Mouse (Mus musculus): ENCODE results near the gene Gm21762. TPM values are rescaled to one million over a fixed set of nuclear protein-coding genes. Genes with fewer than 3 reads are reported as not detected.
"Not testable (repeated sequence)": the region's sequence is repeated elsewhere in the genome, so short reads cannot be mapped to it uniquely, and the experiment has no call there.

The Gm21762 gene
- not detected for total RNA-seq (2021)

DNA sequence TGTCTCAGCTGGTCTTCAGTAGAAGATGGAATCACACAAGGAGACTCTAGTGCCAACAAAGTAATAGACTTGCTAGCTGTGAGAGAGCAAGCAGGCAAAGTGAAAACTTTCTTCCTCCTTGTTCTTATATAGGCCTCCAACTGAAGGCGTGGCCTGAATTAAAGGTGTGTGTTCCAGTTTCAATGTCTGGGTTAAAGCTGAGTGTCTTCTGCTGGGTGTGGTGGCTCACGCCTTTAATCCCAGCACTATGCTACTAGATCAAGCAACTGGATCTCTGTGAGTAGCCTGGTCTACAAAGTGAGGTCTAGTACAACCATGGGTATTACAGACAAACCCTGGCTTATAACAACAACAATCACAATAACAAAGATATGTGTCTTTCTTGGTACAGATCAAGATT lies at the start of gene Gm21762:
TSS of gene Gm21762 (minus strand) at position 101 of the 400 bp plus-strand sequence.
- intact Hi-C loops (cut with DNase I); DNase-seq (ENCODE audit: low spot score in 2 of 2): not testable (repeated sequence)

DNA sequence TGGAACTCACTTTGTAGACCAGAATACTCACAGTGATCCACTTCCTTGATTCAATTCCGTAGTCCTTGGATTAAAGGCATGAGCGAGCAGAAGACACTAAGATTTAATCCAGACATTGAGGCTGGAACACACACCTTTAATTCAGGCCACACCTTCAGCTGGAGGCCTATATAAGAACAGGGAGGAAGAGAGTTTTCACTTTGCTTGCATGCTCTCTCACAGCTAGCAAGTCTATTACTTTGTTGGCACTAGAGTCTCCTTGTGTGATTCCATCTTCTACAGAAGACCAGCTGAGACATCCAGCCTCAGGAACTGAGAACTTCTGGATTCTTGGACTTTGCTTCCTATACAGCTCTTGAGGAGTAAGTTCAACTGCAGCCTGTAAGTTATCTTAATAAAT lies 47.1 kb upstream of the Gm21762 start, which contains the start of gene AF067061:
TSS of gene AF067061 (plus strand) at position 245 of the 400 bp plus-strand sequence.
- intact Hi-C loops (cut with DNase I); DNase-seq (ENCODE audit: low spot score in 2 of 2): not testable (repeated sequence)

DNA sequence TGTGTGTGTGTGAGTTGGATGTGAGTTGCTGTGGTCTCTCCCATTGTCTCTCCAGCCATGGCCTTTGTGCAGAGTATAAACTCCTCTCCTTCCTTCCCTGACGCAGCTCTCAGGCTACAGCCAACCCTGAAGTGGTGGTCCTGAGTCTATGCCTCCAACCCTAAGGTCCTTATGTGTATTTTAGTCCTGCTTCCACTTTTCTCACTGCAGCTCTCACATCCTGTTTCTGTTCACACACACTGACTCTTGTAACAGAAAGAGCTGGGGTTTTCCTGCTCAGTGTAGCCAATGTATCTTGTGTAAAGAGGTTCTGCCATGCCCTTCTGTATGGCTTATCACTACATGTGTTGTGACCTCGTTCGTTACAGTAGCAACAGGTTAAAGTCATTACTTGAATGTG lies 44.0 kb upstream of the Gm21762 start:
- intact Hi-C loops (cut with DNase I), result not testable (repeated sequence)

DNA sequence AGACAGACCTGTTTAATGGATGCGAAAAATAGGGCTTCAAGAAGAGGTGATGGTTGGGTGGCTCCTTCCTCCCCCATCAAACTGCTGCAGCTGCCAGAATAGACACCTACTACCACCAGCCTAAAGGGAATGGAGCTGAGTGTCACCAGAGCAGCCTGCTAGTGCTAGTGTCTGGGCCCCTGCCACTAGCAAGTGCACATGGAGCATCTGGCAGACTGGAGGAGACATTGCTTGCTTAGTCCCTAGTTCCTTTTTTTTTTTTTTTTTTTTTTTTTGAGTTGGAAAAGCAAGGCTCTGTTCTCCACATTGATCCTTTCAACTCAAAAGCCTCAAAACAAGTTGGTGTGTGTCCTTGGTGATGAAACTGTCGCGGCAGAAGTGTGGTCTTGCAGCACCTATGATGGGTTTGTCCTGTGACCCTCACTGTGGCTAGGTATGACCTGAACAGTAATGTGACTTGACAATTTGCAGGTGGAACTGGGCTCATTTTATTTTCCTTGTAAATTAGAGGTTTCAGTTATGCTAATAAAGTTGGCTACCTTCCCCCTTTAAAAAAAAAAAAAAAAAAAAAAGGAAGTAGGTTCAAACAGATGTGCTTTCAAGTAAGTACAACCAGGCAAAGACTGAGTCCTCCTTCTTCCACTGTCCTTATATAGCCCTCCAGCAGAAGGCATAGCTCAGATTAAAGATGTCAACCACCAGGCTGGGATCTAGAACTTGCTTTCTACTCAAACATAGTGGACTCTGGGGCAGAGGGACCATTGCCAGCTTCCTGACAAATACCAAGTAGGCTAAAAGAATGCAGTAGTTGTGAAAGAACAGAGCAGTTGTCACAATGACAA lies 43.3 kb upstream of the Gm21762 start:
- intact Hi-C loops (cut with DNase I); DNase-seq (ENCODE audit: low spot score in 2 of 2): not testable (repeated sequence)

More for the DNA sequence above, 44.0 kb upstream of the Gm21762 start:
- DNase-seq (ENCODE audit: low spot score in 2 of 2), result not testable (repeated sequence)

DNA sequence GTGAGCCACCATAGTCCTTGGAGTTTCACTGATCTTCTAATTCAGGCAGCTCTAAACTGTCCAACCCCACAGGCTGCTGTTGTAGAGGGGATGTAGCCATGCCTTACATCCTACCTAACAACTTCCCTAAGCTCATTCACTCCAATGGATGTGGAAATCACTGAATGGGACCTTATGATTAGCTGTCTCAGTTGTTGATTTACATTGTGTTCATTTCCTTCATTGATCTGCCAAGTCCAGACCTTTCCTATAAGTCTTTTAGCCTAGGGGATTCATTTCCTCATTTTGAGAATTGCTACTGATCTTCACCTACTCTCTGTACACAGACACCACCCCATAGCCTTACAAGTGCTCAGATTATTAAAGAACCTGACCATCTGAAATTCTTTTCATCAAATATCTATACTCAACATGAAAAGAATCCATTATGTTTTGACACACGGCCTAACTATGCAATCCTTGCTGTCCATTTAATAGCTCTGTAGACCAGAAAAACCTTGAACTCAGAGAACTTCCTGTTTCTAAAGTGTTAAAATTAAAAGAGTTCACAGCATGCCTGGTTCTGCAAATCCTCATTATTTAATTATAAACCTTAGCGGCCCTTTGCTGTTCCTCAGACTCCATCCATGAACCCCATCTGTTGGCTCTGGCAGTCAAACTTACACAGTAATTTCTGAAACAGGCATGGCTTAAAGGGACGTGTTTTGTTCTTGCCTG lies 35.6 kb upstream of the Gm21762 start:
- intact Hi-C loops (cut with DNase I), result not testable (repeated sequence)

DNA sequence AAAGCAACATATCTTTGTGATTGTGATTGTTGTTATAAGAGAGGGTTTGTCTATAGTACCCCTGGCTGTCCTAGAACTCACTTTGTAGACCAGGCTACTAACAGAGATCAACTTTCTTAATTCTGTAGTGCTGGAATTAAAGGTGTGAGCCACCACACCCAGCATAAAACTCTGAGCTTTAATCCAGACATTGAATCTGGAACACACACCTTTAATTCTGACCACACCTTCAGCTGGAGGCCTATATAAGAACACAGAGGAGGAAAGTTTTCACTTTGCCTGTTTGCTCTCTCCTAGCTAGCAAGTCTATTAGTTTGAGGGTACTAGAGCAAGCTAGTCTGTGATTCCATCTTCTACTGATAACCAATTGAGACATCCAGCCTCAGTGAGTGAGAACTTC lies 23.1 kb upstream of the Gm21762 start, which contains the start of gene Gm21731:
TSS of gene Gm21731 (plus strand) at position 301 of the 400 bp plus-strand sequence.
- intact Hi-C loops (cut with DNase I); DNase-seq (ENCODE audit: low spot score in 2 of 2): not testable (repeated sequence)

More for the DNA sequence above, 35.6 kb upstream of the Gm21762 start:
- DNase-seq (ENCODE audit: low spot score in 2 of 2), result not testable (repeated sequence)

DNA sequence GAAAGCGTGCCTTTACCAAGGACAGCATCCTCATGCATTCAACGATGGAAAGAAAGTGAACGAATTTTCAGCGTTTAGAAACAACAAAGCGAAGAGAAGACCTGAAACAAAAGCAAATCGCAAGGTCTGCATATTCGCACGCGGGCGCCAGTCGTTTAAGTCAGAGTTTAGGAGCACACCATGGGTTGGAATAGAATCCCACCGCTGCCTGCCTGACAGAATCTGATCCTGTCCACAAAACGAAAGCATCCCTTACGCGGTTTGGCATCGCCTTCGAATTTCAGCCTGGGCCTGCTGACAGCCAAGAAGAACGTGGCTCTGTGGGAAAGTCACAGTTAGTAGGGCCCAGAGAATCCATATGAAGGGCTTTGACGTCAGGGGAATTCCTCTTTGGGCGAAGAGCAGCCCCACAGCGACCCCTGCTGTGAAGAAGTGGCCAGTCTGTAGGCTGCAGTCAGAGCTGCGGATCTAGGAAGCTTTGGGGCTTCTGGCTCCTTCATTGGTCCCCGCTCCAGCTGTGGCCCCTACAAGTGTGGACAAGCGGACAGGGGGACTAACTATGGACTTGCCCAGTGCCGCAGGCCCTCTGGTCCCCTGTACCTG lies 16.8 kb upstream of the Gm21762 start:
- DNase-seq (ENCODE audit: low spot score in 2 of 2); intact Hi-C loops (cut with DNase I): not testable (repeated sequence)

DNA sequence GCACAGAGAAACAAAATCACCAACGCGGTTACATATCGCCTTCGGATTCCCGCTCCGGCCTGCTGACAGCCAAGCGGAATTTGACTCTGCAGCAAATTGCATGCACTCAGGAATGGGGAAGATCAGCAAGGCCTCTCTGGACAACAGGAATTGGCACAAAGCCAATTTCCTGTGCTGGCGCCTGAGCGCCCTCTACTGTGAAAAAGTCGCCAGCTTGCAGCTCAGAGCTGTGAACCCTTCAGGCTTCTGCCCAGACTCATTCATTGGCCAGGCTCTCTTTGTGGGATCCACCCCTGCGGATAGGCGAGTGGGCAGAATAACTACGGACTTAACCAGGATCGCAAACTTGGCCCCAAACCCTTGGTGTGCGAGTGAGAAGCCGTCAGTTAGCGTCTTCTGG lies 16.1 kb upstream of the Gm21762 start:
- intact Hi-C loops (cut with DNase I), result not testable (repeated sequence)

DNA sequence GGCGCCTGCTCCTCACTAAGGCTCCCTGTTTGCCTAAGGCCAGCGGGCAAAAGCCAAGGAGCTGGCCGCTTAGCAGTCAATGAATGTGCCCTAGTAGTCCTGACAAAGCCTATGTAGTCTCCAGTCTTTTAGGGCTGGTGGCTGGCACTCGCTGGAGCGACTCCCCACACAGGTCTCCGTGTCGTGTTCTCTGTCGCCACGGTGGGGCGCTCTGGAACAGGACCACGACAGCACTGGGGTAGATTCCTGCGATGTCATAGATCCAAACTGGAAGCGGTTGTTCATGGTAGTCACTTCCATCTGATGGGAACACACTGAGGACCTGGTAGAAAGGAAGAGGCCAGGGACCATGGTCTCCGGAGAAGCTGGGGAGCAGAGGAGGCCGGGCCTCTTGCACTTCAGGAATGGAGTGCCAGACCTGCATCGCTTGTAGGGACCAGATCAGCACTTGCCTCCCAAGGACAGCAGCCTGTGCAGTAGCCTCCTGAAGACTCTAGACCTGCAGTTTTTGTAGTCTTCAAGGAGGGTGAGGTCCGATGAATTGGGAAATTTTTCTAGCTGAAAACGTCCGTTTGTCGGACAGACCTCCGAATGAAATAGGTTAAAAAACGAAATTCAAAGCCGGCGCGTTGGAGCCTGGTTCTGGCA lies 7.4 kb upstream of the Gm21762 start:
- DNase-seq (ENCODE audit: low spot score in 2 of 2); intact Hi-C loops (cut with DNase I): not testable (repeated sequence)

More for the DNA sequence above, 16.1 kb upstream of the Gm21762 start:
- not testable (repeated sequence) for DNase-seq (ENCODE audit: low spot score in 2 of 2)

DNA sequence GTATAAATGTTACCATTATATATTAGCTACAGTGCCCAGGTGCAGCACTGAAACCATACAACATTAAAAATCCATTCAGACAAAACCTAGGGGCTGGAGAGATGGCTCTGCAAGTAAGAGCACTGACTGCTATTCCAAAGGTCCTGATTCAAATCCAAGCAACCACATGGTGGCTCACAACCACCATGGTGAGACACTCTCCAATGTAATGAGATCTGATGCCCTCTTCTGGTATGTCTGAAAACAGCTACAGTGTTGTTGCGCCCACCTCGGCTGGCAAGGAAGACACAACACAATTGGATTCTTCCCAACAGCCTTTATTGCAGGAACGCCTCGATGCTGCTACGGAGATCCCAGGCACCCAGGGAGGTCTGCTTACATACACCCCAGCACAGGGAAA lies 5.2 kb upstream of the Gm21762 start:
- DNase-seq (ENCODE audit: low spot score in 2 of 2); intact Hi-C loops (cut with DNase I): not testable (repeated sequence)

DNA sequence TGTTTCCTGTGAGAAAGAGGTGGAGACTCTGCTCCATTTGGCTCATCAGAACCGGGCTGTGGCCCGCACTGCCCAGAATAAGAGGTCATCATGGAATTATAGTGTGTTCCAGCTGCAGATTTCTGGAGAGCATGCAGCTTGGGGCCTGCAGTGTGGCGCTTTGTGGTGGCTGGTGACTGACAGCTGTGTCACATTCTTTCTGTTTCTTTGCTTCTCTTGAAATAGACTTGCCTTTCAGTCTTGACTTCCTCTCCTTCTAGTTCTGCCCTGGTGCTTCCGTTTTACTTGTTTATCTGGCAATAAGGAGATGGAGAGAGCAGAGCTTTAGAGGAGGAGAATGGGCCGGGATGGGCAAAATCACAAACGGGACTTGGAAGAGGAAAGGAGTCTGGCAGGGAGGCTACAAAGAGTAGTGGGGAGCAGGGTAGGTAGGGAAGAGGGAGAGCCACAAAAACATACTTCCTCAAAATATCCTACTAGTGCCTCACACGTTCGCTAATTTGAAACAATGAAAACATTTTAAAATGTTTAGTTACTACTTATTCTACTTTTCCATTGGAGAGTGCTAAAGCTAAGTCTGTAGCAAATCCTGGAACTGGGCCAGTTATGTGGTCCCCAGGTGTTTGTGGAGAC lies 19.4 kb downstream of the Gm21762 start:
- DNase-seq (ENCODE audit: low spot score in 2 of 2); intact Hi-C loops (cut with DNase I): not testable (repeated sequence)

DNA sequence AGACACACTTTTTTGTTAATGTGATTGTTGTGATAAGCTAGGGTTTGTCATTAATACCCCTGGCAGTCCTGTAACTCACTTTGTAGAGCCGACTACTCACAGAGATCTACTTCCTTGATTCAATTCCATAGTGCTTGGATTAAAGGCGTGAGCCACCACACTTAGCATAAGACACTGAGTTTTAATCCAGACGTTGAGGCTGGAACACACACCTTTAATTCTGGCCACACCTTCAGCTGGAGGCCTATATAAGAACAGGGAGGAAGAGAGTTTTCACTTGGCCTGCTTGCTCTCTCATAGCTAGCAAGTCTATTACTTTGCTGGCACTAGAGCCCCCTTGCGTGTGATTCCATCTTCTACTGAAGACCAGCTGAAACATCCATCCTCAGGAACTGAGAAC lies 43.6 kb downstream of the Gm21762 start, which contains the start of gene Gm21818:
TSS of gene Gm21818 (plus strand) at position 301 of the 400 bp plus-strand sequence.
- intact Hi-C loops (cut with DNase I); DNase-seq (ENCODE audit: low spot score in 2 of 2): not testable (repeated sequence)

DNA sequence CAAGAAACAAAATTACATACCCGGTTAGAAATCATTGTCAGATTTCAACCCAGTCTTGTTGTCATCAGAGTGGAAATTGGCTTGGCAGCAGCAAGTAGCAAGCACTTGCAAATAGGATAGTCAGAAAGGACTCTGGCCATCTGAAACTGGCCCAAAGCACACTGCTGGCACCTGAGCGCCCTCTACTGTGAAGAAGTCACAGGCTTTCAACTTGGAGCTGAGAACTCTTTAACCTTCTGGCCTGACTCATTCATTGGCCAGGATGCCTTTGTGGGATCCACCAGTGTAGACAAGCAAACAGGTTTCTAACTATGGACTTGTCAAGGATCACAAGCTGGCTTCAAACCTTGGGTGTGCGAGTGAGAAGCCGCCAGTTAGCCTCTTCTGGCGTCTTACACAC lies 47.4 kb downstream of the Gm21762 start:
- intact Hi-C loops (cut with DNase I), result not testable (repeated sequence)

More for the DNA sequence above, 47.4 kb downstream of the Gm21762 start:
- not testable (repeated sequence) for DNase-seq (ENCODE audit: low spot score in 2 of 2)

Other genes starting within 250 kb of the Gm21762 start
- not detected for gene Gm36079, start 188.9 kb downstream of the Gm21762 start, total RNA-seq (2021)
- under 1 TPM in 1 of 2 experiments, not detected in 1; 0.20 TPM for gene Gm21188, start 163.8 kb downstream of the Gm21762 start, total RNA-seq (2021)
- not detected for gene Gm20767, start 75.7 kb downstream of the Gm21762 start, total RNA-seq (2021)
- gene Gm21818, start 43.5 kb downstream of the Gm21762 start, total RNA-seq (2021), result not detected
- not detected for gene Gm21731, start 23.2 kb upstream of the Gm21762 start, total RNA-seq (2021)
- gene AF067061, start 47.2 kb upstream of the Gm21762 start, total RNA-seq (2021), result not detected
- gene BC147527, start 84.4 kb upstream of the Gm21762 start, total RNA-seq (2021), result not detected
- not detected for gene Tcstv3, start 100.9 kb upstream of the Gm21762 start, total RNA-seq (2021)